Mouse (Mus musculus): ENCODE measurements around the gene Smim8. TPM values are rescaled to one million over a fixed set of nuclear protein-coding genes. Genes with fewer than 3 reads are reported as not detected.

The Smim8 gene
- total RNA-seq, 4 experiments from 2014 or later, result 16.6 to 23.7 (median 21.4) TPM

DNA sequence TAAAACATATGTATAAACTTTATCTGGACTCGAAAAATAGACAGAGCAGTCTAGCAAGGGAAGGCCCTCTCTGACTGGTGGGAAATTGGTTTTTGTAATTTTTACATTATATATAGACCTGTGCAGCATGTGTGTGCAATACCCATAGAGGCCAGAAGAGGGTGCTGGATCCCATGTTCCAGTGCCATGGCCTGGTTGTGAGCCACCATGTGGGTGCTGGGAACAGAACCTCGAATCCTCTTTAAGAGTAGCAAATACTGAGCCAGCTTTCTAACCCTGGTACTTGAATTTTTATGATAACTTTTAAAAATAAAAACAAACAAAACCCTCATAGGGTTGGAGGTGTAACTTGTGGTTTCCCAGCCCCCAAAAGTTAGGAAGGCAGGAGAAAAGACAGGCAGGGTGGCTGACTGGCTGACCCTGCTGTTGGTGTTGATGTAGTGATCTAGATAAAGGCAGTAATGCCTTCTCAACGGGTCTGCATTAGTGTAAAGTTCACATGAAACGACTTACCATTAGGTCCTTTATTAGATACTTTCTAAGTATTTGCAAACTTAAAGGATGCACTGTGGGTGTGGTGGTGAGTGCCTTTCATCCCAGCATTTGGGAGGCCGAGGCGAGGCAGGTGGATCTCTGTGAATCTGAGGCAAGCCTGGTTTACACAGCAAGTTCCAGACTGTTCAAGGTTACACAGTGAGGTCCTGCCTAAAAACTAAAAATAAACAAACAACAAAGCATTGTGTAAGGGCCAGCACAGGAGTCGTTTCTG, 57.9 kb downstream of the Smim8 start:
- DNase-seq (ENCODE audit: low spot score in 2 of 2), result no peak

DNA sequence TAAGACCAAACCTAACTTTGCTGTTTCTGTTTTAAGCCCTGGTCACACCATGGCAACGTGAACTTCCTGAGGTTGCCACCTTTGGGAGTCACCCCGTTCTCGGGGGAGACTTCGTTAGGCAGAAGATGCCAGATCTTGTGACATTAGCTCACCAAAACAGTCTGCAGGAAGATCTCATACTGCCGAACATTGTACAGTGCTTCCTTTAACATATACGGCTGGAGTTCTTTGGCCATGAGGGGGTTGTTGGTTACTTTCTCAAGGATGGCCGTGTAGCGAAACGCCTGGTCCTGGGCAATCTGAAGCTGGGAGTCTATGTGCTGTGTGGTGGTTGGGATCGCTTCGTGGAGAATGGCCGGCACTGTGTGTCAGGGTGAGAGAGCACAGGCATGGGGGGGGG, 58.8 kb downstream of the Smim8 start:
- no peak for DNase-seq (ENCODE audit: low spot score in 2 of 2)

Other genes starting within 250 kb of the Smim8 start
- gene Akirin2, start 227.5 kb downstream of the Smim8 start, total RNA-seq (2022), result 100 to 1,000 TPM in 2 of 4 experiments, 10 to 100 TPM in 2; 95.2 to 106 (median 99.5) TPM
- 10 to 100 TPM; 50.4 to 54.8 (median 53.0) TPM for gene Orc3, start 163.5 kb downstream of the Smim8 start, total RNA-seq (2022)
- 10 to 100 TPM; 31.8 to 37.2 (median 35.3) TPM for gene Rars2, start 163.5 kb downstream of the Smim8 start, total RNA-seq (2022)
- gene Slc35a1, start 91.0 kb downstream of the Smim8 start, total RNA-seq (2022), result 10 to 100 TPM; 20.6 to 23.8 (median 21.5) TPM
- gene Cfap206, start 48.2 kb downstream of the Smim8 start, total RNA-seq (2022), result 1 to 10 TPM; 1.4 to 2.6 (median 1.7) TPM
- under 1 TPM in 3 of 4 experiments, not detected in 1; 0.25 to 0.38 (median 0.28) TPM for gene Gm136, start 22.2 kb downstream of the Smim8 start, total RNA-seq (2022)
- gene Zfp292, start 104.5 kb upstream of the Smim8 start, total RNA-seq (2022), result 10 to 100 TPM; 26.2 to 32.3 (median 29.4) TPM
- under 1 TPM in 1 of 4 experiments, not detected in 3; 0.57 TPM for gene Cga, start 115.4 kb upstream of the Smim8 start, total RNA-seq (2022)